Mouse (Mus musculus) liver, embryonic 12.5 days (tissue): ENCODE results near the gene Pdlim5. TPM values are rescaled to one million over a fixed set of nuclear protein-coding genes. Genes with fewer than 3 reads are reported as not detected.

Experiments used
- ATAC-seq: fragments of 200-750 bp; cut with Nextera tagmentation; 2 replicates; pipeline ENCODE4 v1.8.0; 2017; ENCODE audit warnings: moderate number of reproducible peaks, mild to moderate bottlenecking, moderate library complexity
- H3K27ac ChIP-seq: fragments of 300-500 bp; sonication (generic); 2 replicates; pipeline ENCODE4 v1.5.1; 2016; ENCODE audit warnings: mild to moderate bottlenecking
- H3K27me3 ChIP-seq: fragments of 300-500 bp; sonication (generic); replicated peaks from 2 replicates; pipeline ENCODE4 v1.6.1; 2016; ENCODE audit warnings: mild to moderate bottlenecking, moderate library complexity
- H3K36me3 ChIP-seq: fragments of 300-500 bp; sonication (generic); 2 replicates; pipeline ENCODE4 v1.6.1; 2016; ENCODE audit warnings: mild to moderate bottlenecking, moderate library complexity
- H3K4me1 ChIP-seq: fragments of 300-500 bp; sonication (generic); 2 replicates; pipeline ENCODE4 v1.6.1; 2016
- H3K4me2 ChIP-seq: fragments of 300-500 bp; sonication (generic); 2 replicates; pipeline ENCODE4 v1.6.1; 2016; ENCODE audit warnings: mild to moderate bottlenecking, moderate library complexity
- H3K4me3 ChIP-seq: fragments of 300-500 bp; sonication (generic); 2 replicates; pipeline ENCODE4 v1.5.1; 2016; ENCODE audit warnings: mild to moderate bottlenecking, moderate library complexity
- H3K9ac ChIP-seq: fragments of 300-500 bp; sonication (generic); 2 replicates; pipeline ENCODE4 v1.6.1; 2016; ENCODE audit warnings: mild to moderate bottlenecking, moderate library complexity
- H3K9me3 ChIP-seq: fragments of 300-500 bp; sonication (generic); replicated peaks from 2 replicates; pipeline ENCODE4 v1.6.1; 2016; ENCODE audit warnings: mild to moderate bottlenecking, moderate library complexity
- whole genome bisulfite sequencing: fragments of 180-500 bp; shearing (Covaris S2); methylation state at CpG from one replicate; pipeline ENCODE4 v1.1.7; 2016; ENCODE audit not compliant: insufficient replicate concordance; 5-methylcytosine and 5-hydroxymethylcytosine counted together
- polyA plus RNA-seq: library from polyadenylated mRNA; unstranded; fragments of >200 nt; fragmentation: Nextera tagmentation; extraction: Ambion mirVana; gene quantifications from 2 replicates; pipeline ENCODE4 v1.2.1, GENCODE M21; 2016

Gene Pdlim5
- polyA plus RNA-seq, 1 experiment from 2014 or later: 16.8 TPM

DNA sequence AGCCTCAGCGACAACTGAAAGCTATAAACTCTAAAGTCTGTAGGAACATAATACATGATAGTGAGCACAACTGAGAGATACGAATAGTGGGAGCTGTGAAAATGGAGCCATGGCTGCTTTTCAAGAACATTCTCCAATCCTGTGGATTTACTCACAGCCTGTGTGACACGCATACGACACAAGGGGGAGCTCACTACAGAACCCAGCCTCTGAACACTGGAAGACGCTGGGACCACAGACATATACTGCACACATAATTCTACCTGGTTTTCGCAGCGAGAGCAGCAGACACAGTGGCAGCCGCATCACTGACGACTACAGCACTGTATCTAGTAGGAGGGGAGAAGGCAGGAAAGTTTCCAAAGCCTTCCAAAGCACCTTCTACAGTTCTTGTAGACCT, 112.8 kb downstream of the Pdlim5 start:
- peak overlapping the region; percentile 41 for H3K4me2 ChIP-seq

DNA sequence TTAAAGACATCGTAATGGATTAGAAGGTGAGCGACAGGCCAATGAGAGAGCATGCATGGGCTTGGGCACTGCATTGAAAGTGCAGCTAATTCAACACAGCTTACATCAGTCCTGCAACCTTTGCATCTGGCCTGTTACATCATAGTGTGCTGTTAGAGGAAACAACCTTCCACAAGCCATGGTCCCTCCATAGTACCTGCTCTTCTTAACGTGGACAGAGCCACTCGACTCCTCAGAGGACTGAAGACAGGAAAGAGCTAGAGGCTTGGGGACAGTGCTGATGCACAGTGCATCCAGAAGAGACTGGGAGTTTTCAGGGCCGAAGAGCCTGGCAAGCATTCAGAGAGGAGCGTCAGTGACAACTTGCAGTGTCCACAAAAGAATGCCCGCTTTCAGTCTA, 113.8 kb downstream of the Pdlim5 start:
- WGBS: 81% methylated on average over 7 of the region's 7 CpGs
- no peak for ATAC-seq
- Histone ChIP-seq H3K9me3 (no peaks in the 10 kb centered on the region), H3K27me3 (no peaks in the 10 kb centered on the region), H3K4me2 (no peak overlapping the region), H3K36me3 (peaks cover 16% of the 10 kb centered on the region), H3K9ac (no peak overlapping the region), H3K4me3 (no peak overlapping the region), H3K27ac (no peak overlapping the region), H3K4me1 (peaks cover 17% of the 10 kb centered on the region)

More for the DNA sequence above, 112.8 kb downstream of the Pdlim5 start:
- H3K36me3 ChIP-seq: peaks cover 6% of the 10 kb centered on the region
- no peaks in the 10 kb centered on the region for H3K27me3 ChIP-seq
- peak overlapping the region; percentile 32 for H3K4me3 ChIP-seq
- 42% methylated on average over 9 of the region's 9 CpGs for WGBS
- peaks cover 17% of the 10 kb centered on the region for H3K4me1 ChIP-seq
- H3K27ac ChIP-seq: no peak overlapping the region
- no peaks in the 10 kb centered on the region for H3K9me3 ChIP-seq
- peak; percentile 43; the same call in 1 of the 2 replicates for ATAC-seq
- no peak overlapping the region for H3K9ac ChIP-seq

DNA sequence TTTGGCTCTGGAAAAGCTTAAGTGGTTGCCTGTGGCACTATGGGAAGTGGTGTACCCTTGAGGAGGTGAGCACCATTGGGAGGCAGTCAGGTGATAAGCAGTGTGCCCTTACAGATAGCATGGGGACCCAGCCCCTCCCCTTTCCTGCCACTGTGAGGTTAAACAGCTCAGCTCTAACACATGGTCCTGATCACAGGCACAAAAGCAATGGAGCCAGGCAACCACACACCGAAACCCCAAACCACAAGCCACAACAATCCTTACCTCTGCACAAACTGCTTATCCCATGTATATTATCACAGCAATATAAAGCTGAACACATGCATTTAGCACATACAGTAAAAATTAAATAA, 114.4 kb downstream of the Pdlim5 start:
- Histone ChIP-seq H3K9me3 (no peaks in the 10 kb centered on the region), H3K4me3 (no peak overlapping the region), H3K27ac (peak overlapping the region; percentile 18; the same call in 1 of the 2 replicates), H3K4me1 (peaks cover 17% of the 10 kb centered on the region), H3K27me3 (no peaks in the 10 kb centered on the region), H3K9ac (no peak overlapping the region), H3K36me3 (peaks cover 16% of the 10 kb centered on the region), H3K4me2 (peak overlapping the region; percentile 13)
- 5% methylated on average over 1 of the region's 1 CpGs for WGBS
- peak; percentile 98 for ATAC-seq

DNA sequence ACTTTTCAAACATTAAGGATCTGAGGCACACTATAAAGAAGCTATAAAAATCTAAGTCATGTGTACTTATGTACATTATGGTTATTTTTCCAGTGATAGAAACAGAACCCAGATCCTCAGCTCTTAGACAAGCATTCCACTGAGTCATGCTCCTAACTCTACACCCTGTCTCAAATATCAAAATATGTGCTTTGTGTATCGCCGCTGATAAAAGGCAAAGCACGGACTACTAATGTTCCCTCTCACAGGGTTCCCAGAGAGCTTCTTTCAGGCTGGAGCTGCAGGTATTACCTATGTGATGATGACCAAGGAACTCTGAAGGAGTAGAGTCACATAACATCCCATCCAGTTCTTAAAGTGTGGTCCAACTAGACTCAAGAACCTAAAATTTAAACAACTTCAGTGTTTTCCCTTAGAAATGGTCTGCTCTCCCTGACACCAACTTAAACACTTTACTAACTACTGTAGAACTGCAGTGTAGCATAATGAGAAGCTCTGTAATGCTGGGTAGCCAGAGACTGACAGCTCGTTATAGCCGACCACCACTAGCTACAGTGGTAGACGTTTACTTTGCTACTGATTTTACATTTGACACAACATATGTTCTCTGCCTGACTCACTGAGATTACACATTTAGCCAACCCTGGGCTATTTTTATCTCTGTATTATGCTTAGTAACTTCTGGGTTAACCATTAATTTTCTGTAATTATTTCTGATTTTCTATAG, 115.0 kb downstream of the Pdlim5 start:
- Histone ChIP-seq H3K9me3 (no peaks in the 10 kb centered on the region), H3K9ac (no peak overlapping the region), H3K4me2 (peak overlapping the region; percentile 13), H3K27me3 (no peaks in the 10 kb centered on the region), H3K27ac (peak overlapping the region; percentile 18; the same call in 1 of the 2 replicates), H3K4me3 (no peak overlapping the region), H3K4me1 (peaks cover 17% of the 10 kb centered on the region), H3K36me3 (peaks cover 16% of the 10 kb centered on the region)
- 37% methylated on average over 6 of the region's 6 CpGs for WGBS
- peak; percentile 64 for ATAC-seq

DNA sequence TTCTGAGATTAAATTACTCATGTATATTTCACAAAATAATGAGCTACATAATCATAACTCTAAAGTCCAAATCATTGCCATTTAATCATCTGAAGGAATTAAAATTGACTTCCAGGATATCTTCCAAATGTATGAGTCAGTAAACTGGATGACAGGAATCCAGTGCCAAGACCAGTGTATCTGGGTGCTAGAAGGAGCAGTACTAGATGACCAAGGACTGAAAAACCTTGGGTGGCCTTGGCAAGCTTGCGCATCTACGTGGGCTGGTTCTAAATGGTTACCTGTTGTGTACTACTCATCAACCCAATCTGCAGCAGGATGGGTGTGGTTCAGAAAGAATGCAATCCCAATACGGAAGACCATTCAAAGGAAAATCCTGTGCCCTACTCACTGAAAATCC, 116.5 kb downstream of the Pdlim5 start:
- Histone ChIP-seq H3K27ac (no peak overlapping the region), H3K4me1 (peaks cover 17% of the 10 kb centered on the region), H3K9ac (no peak overlapping the region), H3K27me3 (no peaks in the 10 kb centered on the region), H3K4me2 (no peak overlapping the region), H3K9me3 (no peaks in the 10 kb centered on the region), H3K36me3 (peaks cover 16% of the 10 kb centered on the region), H3K4me3 (no peak overlapping the region)
- WGBS: 84% methylated on average over 3 of the region's 3 CpGs
- ATAC-seq: no peak

DNA sequence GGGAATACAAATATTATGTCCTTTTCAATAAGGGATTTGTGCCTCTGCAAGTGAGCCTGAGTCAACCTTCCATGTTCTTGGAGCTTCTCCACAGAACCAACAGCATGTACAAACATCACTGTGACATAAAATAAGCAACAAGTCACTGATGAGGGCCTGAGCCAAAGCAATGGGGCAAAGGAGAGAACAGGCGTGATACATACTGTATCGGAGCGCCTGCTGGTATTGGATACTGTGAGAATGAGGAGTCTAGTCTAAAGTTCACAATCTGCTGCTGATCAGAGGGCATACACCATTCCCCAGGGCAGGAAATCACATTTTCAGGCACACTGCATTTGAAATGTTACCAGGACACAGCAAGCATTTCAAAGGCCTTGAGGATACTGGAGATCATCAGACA, 119.0 kb downstream of the Pdlim5 start:
- Histone ChIP-seq H3K4me3 (no peak overlapping the region), H3K4me2 (no peak overlapping the region), H3K9me3 (no peaks in the 10 kb centered on the region), H3K9ac (no peak overlapping the region), H3K36me3 (peaks cover 12% of the 10 kb centered on the region), H3K27ac (no peak overlapping the region), H3K27me3 (no peaks in the 10 kb centered on the region), H3K4me1 (peaks cover 13% of the 10 kb centered on the region)
- 78% methylated on average over 3 of the region's 3 CpGs for WGBS
- ATAC-seq: no peak

DNA sequence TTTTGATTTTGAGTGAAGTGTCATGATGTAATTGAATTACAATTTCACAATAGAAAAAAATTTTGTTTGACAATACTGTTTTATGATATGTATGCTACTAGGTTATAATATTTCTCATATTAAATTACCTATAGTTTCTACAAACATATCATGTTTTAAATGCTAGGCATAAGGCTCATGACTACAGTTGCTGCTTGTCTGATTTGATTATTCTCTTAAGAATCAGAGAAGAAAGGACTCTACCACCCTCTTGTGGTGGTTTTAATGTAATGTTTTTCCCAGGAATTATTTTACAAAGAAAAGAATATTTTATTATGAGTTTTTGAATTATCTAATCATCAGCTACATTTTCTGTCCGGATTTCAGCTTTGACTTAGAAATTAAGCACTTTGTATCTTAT, 120.5 kb downstream of the Pdlim5 start:
- no peaks in the 10 kb centered on the region for H3K27me3 ChIP-seq
- WGBS: 0% methylated on average over 1 of the region's 1 CpGs
- no peak overlapping the region for H3K27ac ChIP-seq

DNA sequence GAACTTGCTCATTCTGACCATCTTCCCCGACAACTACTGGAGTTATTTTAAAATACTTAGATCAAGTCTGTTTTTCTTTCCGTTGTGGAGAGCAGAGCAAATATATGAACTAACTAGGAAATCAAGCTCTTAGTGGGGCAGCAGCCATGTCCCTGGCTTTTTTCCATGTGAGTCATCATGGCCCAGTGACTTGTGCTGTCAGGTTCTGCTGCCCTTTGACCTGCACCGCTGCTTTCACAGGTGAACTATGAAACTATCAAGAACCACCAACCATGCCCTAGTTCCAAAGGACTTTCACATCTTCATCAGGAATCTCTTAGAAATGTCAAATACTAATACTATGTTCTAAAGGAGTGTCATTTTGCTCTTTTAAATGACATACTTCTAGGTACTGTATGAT, 121.0 kb downstream of the Pdlim5 start:
- 74% methylated on average over 3 of the region's 3 CpGs for WGBS
- Histone ChIP-seq H3K36me3 (peaks cover 12% of the 10 kb centered on the region), H3K27me3 (no peaks in the 10 kb centered on the region), H3K4me1 (no peaks in the 10 kb centered on the region), H3K27ac (no peak overlapping the region), H3K4me3 (no peak overlapping the region), H3K9ac (no peak overlapping the region), H3K9me3 (no peaks in the 10 kb centered on the region), H3K4me2 (no peak overlapping the region)
- ATAC-seq: no peak

More for the DNA sequence above, 120.5 kb downstream of the Pdlim5 start:
- Histone ChIP-seq H3K4me2 (no peak overlapping the region), H3K36me3 (peaks cover 12% of the 10 kb centered on the region), H3K9me3 (no peaks in the 10 kb centered on the region), H3K9ac (no peak overlapping the region), H3K4me1 (no peaks in the 10 kb centered on the region), H3K4me3 (no peak overlapping the region)
- no peak for ATAC-seq

DNA sequence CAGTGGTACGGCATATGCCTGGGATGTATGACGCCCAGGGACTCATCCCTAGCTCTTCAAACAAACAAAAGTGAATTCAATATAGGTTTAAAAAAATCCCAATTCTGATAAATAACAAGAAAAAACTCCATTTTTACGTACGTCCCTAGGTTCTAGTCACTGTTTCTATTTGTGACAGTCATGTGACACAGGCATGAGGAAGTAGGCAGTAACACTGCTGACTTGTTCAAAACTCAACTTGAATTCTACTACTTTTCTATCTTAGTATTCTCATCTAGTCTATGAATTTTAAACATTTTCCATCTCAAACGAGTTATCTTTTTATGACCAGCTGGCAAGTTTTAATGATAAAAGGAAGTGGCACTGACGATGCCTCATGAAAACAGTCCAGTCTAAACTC, 122.2 kb downstream of the Pdlim5 start:
- Histone ChIP-seq H3K4me2 (no peak overlapping the region), H3K4me3 (no peak overlapping the region), H3K36me3 (peaks cover 12% of the 10 kb centered on the region), H3K9ac (no peak overlapping the region), H3K27ac (no peak overlapping the region), H3K9me3 (no peaks in the 10 kb centered on the region), H3K4me1 (no peaks in the 10 kb centered on the region), H3K27me3 (no peaks in the 10 kb centered on the region)
- 68% methylated on average over 6 of the region's 6 CpGs for WGBS
- ATAC-seq: no peak

DNA sequence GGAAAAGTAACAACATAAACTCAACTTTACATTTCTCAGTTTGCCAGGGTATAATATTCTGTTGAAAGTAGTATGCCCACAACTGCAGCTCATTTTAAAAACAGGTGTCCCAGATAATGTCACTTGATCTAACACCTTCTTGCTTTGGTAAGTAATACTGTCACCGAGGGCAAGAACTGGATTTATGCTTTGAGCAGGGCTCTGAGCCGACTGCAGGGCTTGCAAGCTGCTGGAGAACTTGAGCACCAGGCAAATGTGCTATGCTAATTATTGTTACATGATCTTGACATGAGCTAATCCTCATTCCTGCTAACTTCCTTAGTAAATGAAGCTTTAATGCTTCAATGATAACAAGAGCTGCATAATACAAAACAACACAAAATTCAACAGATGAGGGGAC, 139.1 kb downstream of the Pdlim5 start:
- no peaks in the 10 kb centered on the region for H3K4me1 ChIP-seq
- no peak for ATAC-seq
- H3K36me3 ChIP-seq: 0 out of 2 replicates have a peak, but pooled peaks cover 3% of the 10 kb centered on the region
- H3K27ac ChIP-seq: no peak overlapping the region
- 63% methylated on average over 2 of the region's 2 CpGs for WGBS
- H3K9ac ChIP-seq: no peak overlapping the region
- no peaks in the 10 kb centered on the region for H3K27me3 ChIP-seq
- no peaks in the 10 kb centered on the region for H3K9me3 ChIP-seq
- H3K4me3 ChIP-seq: no peak overlapping the region
- H3K4me2 ChIP-seq: no peak overlapping the region

DNA sequence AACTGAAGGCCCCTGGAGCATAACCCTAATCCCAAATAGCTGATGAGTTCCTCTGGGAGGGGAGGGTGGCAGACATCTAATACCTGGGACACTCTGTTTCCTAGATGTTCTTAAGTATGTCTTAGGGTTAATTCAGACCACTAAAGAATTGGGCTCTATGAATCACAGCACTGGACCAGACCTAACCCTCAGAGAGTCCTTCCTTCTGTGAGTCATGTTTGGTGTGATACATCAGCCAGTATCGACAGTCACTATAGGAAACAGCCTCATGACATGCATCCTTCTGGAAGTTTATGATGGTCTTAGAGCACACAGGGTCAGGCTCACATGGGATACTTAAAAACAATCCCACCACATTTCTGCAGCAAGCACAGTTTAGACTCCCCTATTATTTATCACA, 143.4 kb downstream of the Pdlim5 start:
- Histone ChIP-seq H3K36me3 (no peaks in the 10 kb centered on the region), H3K4me3 (no peak overlapping the region), H3K4me2 (no peak overlapping the region), H3K27ac (no peak overlapping the region), H3K9me3 (no peaks in the 10 kb centered on the region), H3K27me3 (no peaks in the 10 kb centered on the region), H3K9ac (no peak overlapping the region), H3K4me1 (no peaks in the 10 kb centered on the region)
- no peak for ATAC-seq
- WGBS: 71% methylated on average over 1 of the region's 1 CpGs

DNA sequence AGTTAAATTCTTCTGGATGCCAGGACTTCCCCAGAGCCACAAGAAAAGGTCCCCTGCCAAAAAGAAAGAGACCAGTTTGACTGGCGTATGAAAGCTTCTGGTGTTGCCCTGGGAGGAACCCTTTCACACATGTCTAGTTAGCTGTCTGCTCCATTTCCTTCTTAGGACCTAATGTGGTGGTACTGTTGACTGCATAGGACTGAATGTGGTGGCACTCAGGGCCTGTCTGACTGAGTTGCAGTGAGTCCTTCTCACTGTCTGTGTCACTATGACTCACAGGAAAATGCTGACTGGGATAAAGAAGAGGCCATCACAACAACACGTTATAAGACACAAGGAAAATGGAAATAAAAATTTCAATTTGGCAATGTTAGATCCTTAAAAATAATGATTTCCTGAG, 146.0 kb downstream of the Pdlim5 start:
- Histone ChIP-seq H3K27ac (no peak overlapping the region), H3K27me3 (no peaks in the 10 kb centered on the region), H3K4me2 (no peak overlapping the region), H3K9me3 (no peaks in the 10 kb centered on the region), H3K36me3 (peaks cover 8% of the 10 kb centered on the region), H3K4me3 (no peak overlapping the region), H3K4me1 (no peaks in the 10 kb centered on the region), H3K9ac (no peak overlapping the region)
- WGBS: 74% methylated on average over 2 of the region's 2 CpGs
- ATAC-seq: no peak

DNA sequence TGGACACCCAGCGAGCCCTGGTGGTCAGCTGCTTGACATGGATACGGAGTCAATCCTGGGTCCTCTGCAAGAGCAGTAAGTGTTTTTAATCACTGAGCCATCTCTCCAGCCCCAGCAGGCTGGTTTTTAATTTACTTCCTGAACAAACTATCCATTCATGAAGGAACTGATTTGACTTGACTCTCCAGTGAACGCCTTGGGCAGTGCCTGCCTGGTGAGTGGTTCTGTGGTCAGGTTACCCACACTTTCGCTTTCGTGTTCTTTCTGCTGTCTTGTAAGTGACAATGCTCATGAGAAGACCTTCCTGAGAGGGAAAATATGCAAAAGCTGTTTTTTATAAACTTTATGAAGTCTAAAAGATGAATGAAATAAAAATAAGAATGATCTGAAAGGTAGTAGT, 152.2 kb downstream of the Pdlim5 start:
- Histone ChIP-seq H3K4me2 (no peak overlapping the region), H3K27me3 (no peaks in the 10 kb centered on the region), H3K9ac (no peak overlapping the region), H3K4me1 (no peaks in the 10 kb centered on the region), H3K4me3 (no peak overlapping the region), H3K27ac (no peak overlapping the region), H3K36me3 (peaks cover 17% of the 10 kb centered on the region), H3K9me3 (no peaks in the 10 kb centered on the region)
- ATAC-seq: no peak
- WGBS: 71% methylated on average over 5 of the region's 5 CpGs
